Mouse (Mus musculus) MEL (cell line): ENCODE results near the gene Pgam1.

ENCODE experiments used
- CTCF ChIP-seq, 3 experiments: IDR thresholded peaks in 2 of 3; conservative IDR thresholded peaks in 1 of 3; 2 replicates each; pipeline ENCODE4 v1.5.1; 2011 to 2012; ENCODE audit warnings: low read length in 3 of 3, low read depth in 2 of 3, mild to moderate bottlenecking in 2 of 3, improper control_type of control experiment in 1 of 3, inconsistent platforms in 1 of 3, mixed read lengths in 1 of 3, moderate library complexity in 1 of 3; ENCODE audit not compliant: control insufficient read depth in 1 of 3, insufficient read depth in 1 of 3, poor library complexity in 1 of 3, severe bottlenecking in 1 of 3
- EP300 ChIP-seq, 2 experiments: IDR thresholded peaks; 2 replicates each; pipeline ENCODE4 v1.6.1; 2011; ENCODE audit warnings: improper control_type of control experiment in 2 of 2, low read length in 2 of 2, low read depth in 1 of 2, mild to moderate bottlenecking in 1 of 2
- GATA1 ChIP-seq: IDR thresholded peaks from 2 replicates; pipeline ENCODE4 v1.6.1; 2011; ENCODE audit warnings: low read depth, low read length, improper control_type of control experiment
- NRF1 ChIP-seq: IDR thresholded peaks from 2 replicates; pipeline ENCODE4 v1.6.1; 2014; ENCODE audit warnings: low read depth, mild to moderate bottlenecking, inconsistent platforms, low read length, improper control_type of control experiment, moderate library complexity; ENCODE audit not compliant: poor library complexity, insufficient read depth, severe bottlenecking
- POLR2A ChIP-seq, 2 experiments: IDR thresholded peaks; 2 replicates each; pipeline ENCODE4 v1.6.1; 2011 to 2012; ENCODE audit warnings: low read length in 2 of 2, mild to moderate bottlenecking in 2 of 2, control low read depth in 1 of 2, improper control_type of control experiment in 1 of 2, low read depth in 1 of 2, moderate library complexity in 1 of 2; ENCODE audit not compliant: control insufficient read depth in 1 of 2, insufficient read depth in 1 of 2, poor library complexity in 1 of 2
- SMC3 ChIP-seq: IDR thresholded peaks from 2 replicates; pipeline ENCODE4 v1.6.1; 2011; ENCODE audit warnings: low read depth, low read length, improper control_type of control experiment
- USF1 ChIP-seq: IDR thresholded peaks from 2 replicates; pipeline ENCODE4 v1.6.1; 2014; ENCODE audit warnings: low read depth, mild to moderate bottlenecking, inconsistent platforms, low read length, improper control_type of control experiment, moderate library complexity
- ZC3H11A ChIP-seq: IDR thresholded peaks from 2 replicates; pipeline ENCODE4 v1.6.1; 2012; ENCODE audit warnings: low read depth, mild to moderate bottlenecking, inconsistent platforms, low read length, improper control_type of control experiment

GRCm38 (mm10) chr19:41934124-41934523 is 22.4 kb downstream of the Pgam1 start:
- TF ChIP-seq ZC3H11A (no peak), NRF1 (no peak), CTCF (IDR thresholded peaks at IDR 0.05 in 2 of 3, conservative IDR thresholded peaks at IDR 0.05 in 1 of 3; ENCODE audit: control insufficient read depth in 1 of 3, insufficient read depth in 1 of 3, low read depth in 2 of 3, low read length in 3 of 3, poor library complexity in 1 of 3, severe bottlenecking in 1 of 3) (no peak), GATA1 (peak; percentile 43; the same call in 1 of the 2 replicates), SMC3 (no peak), POLR2A (IDR thresholded peaks at IDR 0.05; ENCODE audit: control insufficient read depth in 1 of 2, insufficient read depth in 1 of 2, low read depth in 1 of 2, low read length in 2 of 2, poor library complexity in 1 of 2) (no peak), USF1 (no peak), EP300 (IDR thresholded peaks at IDR 0.05; ENCODE audit: low read depth in 1 of 2, low read length in 2 of 2) (no peak; a peak in 1 of 4 replicates)
